ENCODE assay signal across 8 mouse cellular contexts in the genomic region with DNA sequence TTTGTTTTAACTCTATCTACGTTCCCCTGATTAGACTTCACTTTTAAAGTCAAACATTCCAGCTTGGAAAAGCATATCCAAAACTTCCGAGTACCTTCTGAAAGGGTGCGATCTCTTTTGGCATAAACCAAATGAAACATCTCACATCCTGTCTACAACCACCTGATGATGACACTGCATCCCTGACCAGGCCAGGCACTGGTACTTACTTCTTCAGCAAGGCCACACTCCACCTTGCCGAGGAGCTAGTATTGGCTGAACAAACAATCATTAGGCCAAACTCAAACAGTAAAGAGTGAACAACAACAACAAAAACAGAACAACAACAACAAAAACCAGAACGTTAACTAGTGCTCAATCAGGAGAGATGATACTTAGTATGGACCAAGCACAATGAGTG. TPM values are rescaled to one million over a fixed set of nuclear protein-coding genes. Genes with fewer than 3 reads are reported as not detected.
DNase-seq lines count a peak whose midpoint lies in the region; ATAC-seq and TF ChIP-seq lines count a peak whose summit lies in the region.

No protein-coding gene starts in this region.

- no peak overlapping the region for H3K27ac ChIP-seq in spleen, adult 2 months (ENCODE audit: insufficient read depth, low read length)
- H3K27ac ChIP-seq in liver, embryonic 12.5 days, result peak overlapping the region; percentile 96; the same call in 1 of the 2 replicates
- 0 out of 2 replicates have a peak overlapping the region, but pooled peaks have one; percentile 18 for H3K27ac ChIP-seq in stomach, postnatal 0 days (replicated peaks)

- peak overlapping the region; percentile 83 for H3K4me3 ChIP-seq in erythroblast, embryonic 14.5 days (replicated peaks)
- H3K4me3 ChIP-seq in spleen, adult 2 months (ENCODE audit: extremely low read depth, insufficient read depth, insufficient read length), result peak overlapping the region; percentile 11; the same call in 1 of the 2 replicates
- H3K4me3 ChIP-seq in liver, embryonic 12.5 days, result peak overlapping the region; percentile 78
- H3K4me3 ChIP-seq in stomach, postnatal 0 days (ENCODE audit: low read depth, low read length), result peak overlapping the region; percentile 75

- no peaks in the 10 kb centered on the region for H3K27me3 ChIP-seq in erythroblast, embryonic 14.5 days (ENCODE audit: control insufficient read depth)
- no peaks in the 10 kb centered on the region for H3K27me3 ChIP-seq in spleen, adult 2 months (ENCODE audit: control insufficient read depth, insufficient read depth, low read length)
- no peaks in the 10 kb centered on the region for H3K27me3 ChIP-seq in liver, embryonic 12.5 days (replicated peaks)
- H3K27me3 ChIP-seq in stomach, postnatal 0 days (ENCODE audit: control insufficient read depth, insufficient read depth, low read length), result no peaks in the 10 kb centered on the region

- H3K9me3 ChIP-seq in erythroblast, embryonic 14.5 days (ENCODE audit: control insufficient read depth, low read length), result no peaks in the 10 kb centered on the region
- no peaks in the 10 kb centered on the region for H3K9me3 ChIP-seq in liver, embryonic 12.5 days (replicated peaks)
- H3K9me3 ChIP-seq in stomach, postnatal 0 days (ENCODE audit: control insufficient read depth, low read length), result no peaks in the 10 kb centered on the region

- no peak for TF ChIP-seq POLR2A in spleen, adult 2 months (IDR thresholded peaks at IDR 0.05; ENCODE audit: low read depth, low read length)

- peaks cover 12% of the 10 kb centered on the region for H3K36me3 ChIP-seq in erythroblast, embryonic 14.5 days (ENCODE audit: control insufficient read depth)
- peaks cover 3% of the 10 kb centered on the region for H3K36me3 ChIP-seq in spleen, adult 2 months (ENCODE audit: control insufficient read depth, insufficient read depth, low read length)
- H3K36me3 ChIP-seq in liver, embryonic 12.5 days, result peaks cover 19% of the 10 kb centered on the region
- H3K36me3 ChIP-seq in stomach, postnatal 0 days (ENCODE audit: control insufficient read depth, insufficient read depth, low read length), result peaks cover 6% of the 10 kb centered on the region

- peak overlapping the region; percentile 82 for H3K9ac ChIP-seq in liver, embryonic 12.5 days
- peak overlapping the region; percentile 75 for H3K9ac ChIP-seq in stomach, postnatal 0 days (ENCODE audit: low read length)

- 72% methylated on average over 5 of the region's 5 CpGs for WGBS in spleen, adult 2 months
- WGBS in liver, embryonic 12.5 days (ENCODE audit: insufficient replicate concordance), result 70% methylated on average over 5 of the region's 5 CpGs
- 35% methylated on average over 5 of the region's 5 CpGs for WGBS in stomach, postnatal 0 days

- no peak for TF ChIP-seq EP300 in stomach, postnatal 0 days (optimal IDR thresholded peaks at IDR 0.05)

- no peak for DNase-seq in spleen, adult 2 months (ENCODE audit: low read depth in 1 of 2, low spot score in 2 of 2)
- no peak for DNase-seq in spleen, postnatal 14 days (ENCODE audit: low spot score in 2 of 2)
- no peak for DNase-seq in stomach, postnatal 0 days (ENCODE audit: low spot score)
- DNase-seq in kidney, postnatal 4 days, result no peak
- DNase-seq in urinary bladder, postnatal 36 days (ENCODE audit: low spot score in 2 of 2), result no peak

- ATAC-seq in erythroblast, adult 5-6 weeks (replicated peaks; ENCODE audit: low FRiP score, poor library complexity, severe bottlenecking), result no peak
- ATAC-seq in liver, embryonic 12.5 days, result no peak
- ATAC-seq in stomach, postnatal 0 days (ENCODE audit: low FRiP score, low TSS enrichment), result no peak

- no peak for TF ChIP-seq CTCF in spleen, adult 2 months (IDR thresholded peaks at IDR 0.05; ENCODE audit: extremely low read depth, insufficient read depth, insufficient read length, insufficient replicate concordance)
- no peak for TF ChIP-seq CTCF in stomach, postnatal 0 days (IDR thresholded peaks at IDR 0.05; ENCODE audit: low read depth)

- H3K4me2 ChIP-seq in liver, embryonic 12.5 days, result peak overlapping the region; percentile 84
- H3K4me2 ChIP-seq in stomach, postnatal 0 days (replicated peaks; ENCODE audit: low read depth), result peak overlapping the region; percentile 62

- H3K4me1 ChIP-seq in erythroblast, embryonic 14.5 days (ENCODE audit: control insufficient read depth), result peaks cover 36% of the 10 kb centered on the region
- peaks cover 9% of the 10 kb centered on the region; the same call in 1 of the 2 replicates for H3K4me1 ChIP-seq in spleen, adult 2 months (ENCODE audit: control insufficient read depth, insufficient read depth, insufficient read length)
- peaks cover 45% of the 10 kb centered on the region for H3K4me1 ChIP-seq in liver, embryonic 12.5 days
- H3K4me1 ChIP-seq in stomach, postnatal 0 days (replicated peaks; ENCODE audit: control insufficient read depth, insufficient read depth), result peaks cover 7% of the 10 kb centered on the region

RNA-seq across cellular contexts. Expression of a gene that starts 1.9 kb away (rescaled TPM):
- polyA plus RNA-seq in erythroblast, embryonic 14.5 days (2012), result 0.02 and 0.07 TPM in 2 replicates
- total RNA-seq in erythroblast, adult 5-6 weeks (2015; ENCODE audit: low replicate concordance), result 18.4 and 22.8 TPM in 2 replicates
- 33.5 and 45.1 TPM in 2 replicates for total RNA-seq in erythroblast, adult 5-6 weeks (2017; ENCODE audit: low replicate concordance)
- 39.3 and 47.8 TPM in 2 replicates for polyA plus RNA-seq in spleen, adult 2 months (2012; rRNA removed)
- 142 and 147 TPM in 2 replicates for polyA plus RNA-seq in liver, embryonic 12.5 days (2016; fragmentation: Nextera tagmentation; extraction: Ambion mirVana)
- polyA plus RNA-seq in stomach, postnatal 0 days (2015; fragmentation: Nextera tagmentation; extraction: Ambion mirVana), result 169 and 180 TPM in 2 replicates

RNA-seq across cellular contexts. Expression of a gene that starts 19.3 kb away (rescaled TPM):
- polyA plus RNA-seq in erythroblast, embryonic 14.5 days (2012), result not detected in 2 replicates
- total RNA-seq in erythroblast, adult 5-6 weeks (2015; ENCODE audit: low replicate concordance), result not detected in 2 replicates
- total RNA-seq in erythroblast, adult 5-6 weeks (2017; ENCODE audit: low replicate concordance), result 0.28 TPM in 1 of 2 replicates, not detected in the other
- 0.06 and 0.13 TPM in 2 replicates for polyA plus RNA-seq in spleen, adult 2 months (2012; rRNA removed)
- polyA plus RNA-seq in liver, embryonic 12.5 days (2016; fragmentation: Nextera tagmentation; extraction: Ambion mirVana), result 0.99 and 1.0 TPM in 2 replicates
- polyA plus RNA-seq in stomach, postnatal 0 days (2015; fragmentation: Nextera tagmentation; extraction: Ambion mirVana), result 1.0 and 1.1 TPM in 2 replicates

RNA-seq across cellular contexts. Expression of a gene that starts 24.1 kb away (rescaled TPM):
- 0.04 and 0.06 TPM in 2 replicates for polyA plus RNA-seq in erythroblast, embryonic 14.5 days (2012)
- total RNA-seq in erythroblast, adult 5-6 weeks (2015; ENCODE audit: low replicate concordance), result 1.3 and 8.5 TPM in 2 replicates
- 3.5 and 4.3 TPM in 2 replicates for total RNA-seq in erythroblast, adult 5-6 weeks (2017; ENCODE audit: low replicate concordance)
- polyA plus RNA-seq in spleen, adult 2 months (2012; rRNA removed), result 13.0 and 13.6 TPM in 2 replicates
- 3.0 and 3.7 TPM in 2 replicates for polyA plus RNA-seq in liver, embryonic 12.5 days (2016; fragmentation: Nextera tagmentation; extraction: Ambion mirVana)
- 3.8 and 4.0 TPM in 2 replicates for polyA plus RNA-seq in stomach, postnatal 0 days (2015; fragmentation: Nextera tagmentation; extraction: Ambion mirVana)

Comparison
In these comparisons a context has a peak if more than half of its experiments do, and no peak if none do; other contexts are left out.
1. H3K4me3 ChIP-seq: peak in every context shown above with its lines; median percentile 83 in erythroblast, embryonic 14.5 days; 78 in liver, embryonic 12.5 days; 75 in stomach, postnatal 0 days; 11 in spleen, adult 2 months.
2. RNA of a gene that starts 1.9 kb away (polyA plus RNA-seq): 169 to 180 TPM in stomach, postnatal 0 days, 142 to 147 TPM in liver, embryonic 12.5 days and 39.3 to 47.8 TPM in spleen, adult 2 months; 0.02 to 0.07 TPM in erythroblast, embryonic 14.5 days; every median in the first group is over 10 times any median in the second.